Mouse (Mus musculus): ENCODE results near the gene Etv6. TPM values are rescaled to one million over a fixed set of nuclear protein-coding genes. Genes with fewer than 3 reads are reported as not detected.

The Etv6 gene
- total and polyA plus RNA-seq, 2 experiments from 2014 or later: 4.0 to 9.1 TPM

DNA sequence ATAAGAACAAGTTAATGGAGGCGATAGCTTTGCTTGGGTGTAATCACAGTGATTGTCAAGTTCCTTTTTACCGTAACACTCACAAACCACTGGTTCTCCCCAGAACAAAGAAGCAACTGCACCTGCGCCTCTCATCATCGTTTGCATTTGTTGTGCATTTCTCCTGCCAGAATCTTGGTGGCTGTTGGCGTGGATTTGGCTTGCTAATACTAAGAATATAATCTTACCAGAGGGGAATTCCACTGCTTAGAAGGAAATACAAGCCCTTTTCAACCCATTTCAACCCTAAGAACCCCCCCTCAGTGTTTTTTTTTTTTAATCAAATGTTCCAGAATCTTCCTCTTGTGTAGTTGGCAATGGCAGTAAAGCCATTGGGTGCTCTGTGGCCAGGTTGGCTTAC is 87.4 kb downstream of the Etv6 start:
- Histone ChIP-seq H3K36me3 (ENCODE audit: insufficient read depth, low read length) (no peaks in the 10 kb centered on the region), H3K4me1 (ENCODE audit: insufficient read depth, low read length) (peaks cover 3% of the 10 kb centered on the region; the same call in 1 of the 2 replicates), H3K27ac (no peak overlapping the region), H3K9me3 (ENCODE audit: low read length) (no peaks in the 10 kb centered on the region), H3K4me3 (ENCODE audit: low read length) (no peak overlapping the region), H3K27me3 (ENCODE audit: insufficient read depth, low read length) (no peaks in the 10 kb centered on the region), H3K4me2 (ENCODE audit: low read depth, low read length) (no peak overlapping the region), H3K9ac (replicated peaks; ENCODE audit: low read length) (no peak overlapping the region)
- WGBS: 82% methylated on average over 5 of the region's 5 CpGs
- no peak for ATAC-seq
- TF ChIP-seq CTCF (IDR thresholded peaks at IDR 0.05; ENCODE audit: low read depth): no peak
- DNase-seq (ENCODE audit: low spot score): no peak

DNA sequence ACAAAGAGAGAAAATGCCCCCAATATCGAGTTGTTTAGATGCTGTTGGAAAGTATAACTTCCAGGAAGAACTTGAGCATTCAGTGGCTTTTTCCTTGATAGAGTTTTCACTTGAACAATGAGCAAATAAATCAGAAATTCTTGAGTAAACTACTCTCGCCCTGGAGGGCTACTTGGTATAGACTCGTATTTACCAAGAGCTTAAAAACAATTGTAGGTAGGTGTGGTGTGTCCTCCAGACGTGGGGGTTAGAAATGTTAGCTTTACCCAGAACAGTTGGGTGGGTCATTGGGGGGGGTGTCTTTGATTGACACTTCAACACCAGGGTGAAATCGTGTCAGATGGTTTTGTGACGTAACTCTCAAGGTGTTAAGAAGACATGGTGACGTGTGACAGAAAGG is 88.0 kb downstream of the Etv6 start:
- no peak for TF ChIP-seq CTCF (IDR thresholded peaks at IDR 0.05; ENCODE audit: low read depth)
- H3K4me1 ChIP-seq (ENCODE audit: insufficient read depth, low read length): peaks cover 3% of the 10 kb centered on the region; the same call in 1 of the 2 replicates
- H3K27me3 ChIP-seq (ENCODE audit: insufficient read depth, low read length): no peaks in the 10 kb centered on the region
- H3K4me2 ChIP-seq (ENCODE audit: low read depth, low read length): no peak overlapping the region
- no peak for DNase-seq (ENCODE audit: low spot score)
- H3K9me3 ChIP-seq (ENCODE audit: low read length): no peaks in the 10 kb centered on the region
- no peak for ATAC-seq
- no peak overlapping the region for H3K9ac ChIP-seq (replicated peaks; ENCODE audit: low read length)
- no peaks in the 10 kb centered on the region for H3K36me3 ChIP-seq (ENCODE audit: insufficient read depth, low read length)
- 90% methylated on average over 7 of the region's 7 CpGs for WGBS
- no peak overlapping the region for H3K27ac ChIP-seq
- no peak overlapping the region for H3K4me3 ChIP-seq (ENCODE audit: low read length)

DNA sequence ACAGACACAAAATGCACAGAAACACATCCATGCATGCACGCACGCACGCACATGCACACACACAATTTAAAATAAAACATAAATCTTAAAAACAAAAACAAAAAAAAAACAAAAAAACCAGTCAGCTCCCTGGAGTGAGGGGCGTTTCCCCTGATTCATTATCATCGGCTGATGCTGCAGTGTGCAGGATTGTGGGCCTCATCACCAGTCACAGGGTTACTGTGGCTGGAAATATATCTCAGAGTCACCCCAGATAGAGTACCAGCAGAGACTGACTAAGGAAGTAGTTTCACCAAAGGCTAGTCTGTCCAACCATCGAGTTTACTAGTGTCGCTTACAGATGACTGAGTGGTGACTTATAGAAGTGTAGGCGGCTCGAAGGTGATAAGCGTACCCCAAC is 88.8 kb downstream of the Etv6 start:
- Histone ChIP-seq H3K4me3 (ENCODE audit: low read length) (no peak overlapping the region), H3K27ac (no peak overlapping the region), H3K4me2 (ENCODE audit: low read depth, low read length) (no peak overlapping the region), H3K27me3 (ENCODE audit: insufficient read depth, low read length) (no peaks in the 10 kb centered on the region), H3K36me3 (ENCODE audit: insufficient read depth, low read length) (no peaks in the 10 kb centered on the region), H3K9me3 (ENCODE audit: low read length) (no peaks in the 10 kb centered on the region), H3K4me1 (ENCODE audit: insufficient read depth, low read length) (peaks cover 3% of the 10 kb centered on the region; the same call in 1 of the 2 replicates), H3K9ac (replicated peaks; ENCODE audit: low read length) (no peak overlapping the region)
- WGBS: 92% methylated on average over 10 of the region's 10 CpGs
- DNase-seq (ENCODE audit: low spot score): no peak
- no peak for ATAC-seq
- TF ChIP-seq CTCF (IDR thresholded peaks at IDR 0.05; ENCODE audit: low read depth): no peak

DNA sequence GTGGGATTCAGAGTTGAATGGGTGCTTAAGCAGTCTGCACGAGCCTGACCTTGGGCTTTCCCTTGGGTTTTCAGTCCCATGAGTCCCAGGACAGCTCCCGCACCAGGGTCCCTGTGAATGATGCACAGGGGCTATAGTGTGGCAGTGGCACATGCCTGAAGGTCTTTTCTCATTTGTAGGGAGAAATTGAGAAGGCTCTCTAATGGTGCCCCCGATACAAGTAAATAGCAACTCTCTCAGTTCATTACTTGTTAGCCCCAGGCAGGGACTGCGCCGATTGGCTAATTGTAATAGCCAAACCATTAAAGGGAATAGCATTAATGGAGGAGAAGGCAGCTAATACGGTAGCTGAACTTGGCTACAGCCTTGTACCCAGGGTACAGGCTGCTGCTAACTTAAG is 92.5 kb downstream of the Etv6 start:
- no peak overlapping the region for H3K4me2 ChIP-seq (ENCODE audit: low read depth, low read length)
- no peak for TF ChIP-seq CTCF (IDR thresholded peaks at IDR 0.05; ENCODE audit: low read depth)
- WGBS: 72% methylated on average over 6 of the region's 6 CpGs
- peaks cover 3% of the 10 kb centered on the region; the same call in 1 of the 2 replicates for H3K4me1 ChIP-seq (ENCODE audit: insufficient read depth, low read length)
- ATAC-seq: peak; percentile 62
- H3K4me3 ChIP-seq (ENCODE audit: low read length): no peak overlapping the region
- H3K27me3 ChIP-seq (ENCODE audit: insufficient read depth, low read length): no peaks in the 10 kb centered on the region
- H3K36me3 ChIP-seq (ENCODE audit: insufficient read depth, low read length): no peaks in the 10 kb centered on the region
- no peak overlapping the region for H3K9ac ChIP-seq (replicated peaks; ENCODE audit: low read length)
- DNase-seq (ENCODE audit: low spot score): no peak
- no peak overlapping the region; the same call in 1 of the 2 replicates for H3K27ac ChIP-seq
- H3K9me3 ChIP-seq (ENCODE audit: low read length): no peaks in the 10 kb centered on the region

DNA sequence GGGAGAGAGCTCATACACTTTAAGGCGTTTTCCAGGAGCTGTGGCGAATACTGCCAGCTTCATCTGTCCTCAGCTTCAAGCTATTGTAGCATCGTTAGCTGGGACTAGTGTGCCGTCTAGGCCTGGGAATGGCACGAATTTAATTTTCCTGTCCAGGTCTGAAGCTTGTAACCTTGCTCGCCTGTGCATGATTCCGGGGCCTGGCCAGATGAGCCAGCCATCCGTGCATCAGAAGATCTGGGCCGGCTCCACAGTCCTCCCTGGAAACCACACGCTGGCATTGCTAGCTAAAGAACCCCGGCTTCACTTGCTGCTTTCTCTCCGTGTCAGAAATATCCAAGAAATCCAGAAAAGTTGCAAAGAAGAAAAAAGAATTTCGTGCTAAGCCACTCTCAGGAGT is 93.1 kb downstream of the Etv6 start:
- no peak overlapping the region for H3K9ac ChIP-seq (replicated peaks; ENCODE audit: low read length)
- no peak for TF ChIP-seq CTCF (IDR thresholded peaks at IDR 0.05; ENCODE audit: low read depth)
- WGBS: 72% methylated on average over 13 of the region's 13 CpGs
- H3K27me3 ChIP-seq (ENCODE audit: insufficient read depth, low read length): no peaks in the 10 kb centered on the region
- H3K4me2 ChIP-seq (ENCODE audit: low read depth, low read length): no peak overlapping the region
- H3K4me1 ChIP-seq (ENCODE audit: insufficient read depth, low read length): peaks cover 3% of the 10 kb centered on the region; the same call in 1 of the 2 replicates
- DNase-seq (ENCODE audit: low spot score) (no peak), ATAC-seq (no peak)
- H3K36me3 ChIP-seq (ENCODE audit: insufficient read depth, low read length): no peaks in the 10 kb centered on the region
- H3K27ac ChIP-seq: no peak overlapping the region; the same call in 1 of the 2 replicates
- no peaks in the 10 kb centered on the region for H3K9me3 ChIP-seq (ENCODE audit: low read length)
- H3K4me3 ChIP-seq (ENCODE audit: low read length): no peak overlapping the region

DNA sequence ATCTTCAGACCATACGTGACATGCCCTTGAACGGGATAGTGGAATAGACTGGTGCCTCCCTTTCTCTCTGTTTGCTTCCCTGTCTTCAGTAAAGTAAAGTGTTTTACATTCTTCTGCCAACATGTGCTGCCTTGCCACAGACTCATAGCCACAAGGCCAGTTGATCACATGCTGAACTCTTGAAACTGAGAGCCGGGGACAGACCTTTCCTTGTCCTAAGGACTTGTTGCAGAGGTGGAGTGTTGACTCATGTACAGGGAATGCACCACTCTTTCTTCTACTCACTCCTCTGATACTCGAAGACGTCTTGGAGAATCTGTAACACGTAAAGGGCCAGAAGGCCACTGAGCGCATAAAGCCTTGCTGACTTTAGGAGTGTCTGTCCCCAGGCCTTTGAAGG is 94.3 kb downstream of the Etv6 start:
- ATAC-seq: no peak
- Histone ChIP-seq H3K9me3 (ENCODE audit: low read length) (no peaks in the 10 kb centered on the region), H3K4me2 (ENCODE audit: low read depth, low read length) (no peak overlapping the region), H3K4me3 (ENCODE audit: low read length) (no peak overlapping the region), H3K4me1 (ENCODE audit: insufficient read depth, low read length) (peaks cover 3% of the 10 kb centered on the region; the same call in 1 of the 2 replicates), H3K27me3 (ENCODE audit: insufficient read depth, low read length) (no peaks in the 10 kb centered on the region), H3K36me3 (ENCODE audit: insufficient read depth, low read length) (no peaks in the 10 kb centered on the region), H3K9ac (replicated peaks; ENCODE audit: low read length) (no peak overlapping the region), H3K27ac (no peak overlapping the region)
- DNase-seq (ENCODE audit: low spot score): no peak
- WGBS: 93% methylated on average over 7 of the region's 7 CpGs
- TF ChIP-seq CTCF (IDR thresholded peaks at IDR 0.05; ENCODE audit: low read depth): no peak

DNA sequence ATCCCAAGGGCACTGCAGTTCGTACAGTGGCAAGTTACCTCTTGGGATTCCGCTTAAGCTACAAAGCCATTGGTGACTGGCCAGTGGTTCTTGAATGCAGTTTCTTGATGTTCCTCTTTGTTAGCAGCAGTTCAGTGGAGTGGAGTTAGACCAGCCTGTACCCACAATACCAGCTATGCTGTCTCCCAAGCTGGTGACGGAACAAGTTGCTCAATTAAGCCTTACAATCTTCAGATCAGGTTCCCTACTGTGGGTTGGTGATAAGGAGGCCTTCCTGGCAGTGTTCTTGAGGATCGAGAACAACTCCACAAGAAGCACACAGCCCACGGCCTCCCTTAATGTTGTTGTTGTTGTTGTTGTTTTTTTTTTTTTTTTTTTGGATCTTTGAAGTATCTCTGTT is 95.3 kb downstream of the Etv6 start:
- Histone ChIP-seq H3K4me3 (ENCODE audit: low read length) (no peak overlapping the region), H3K27me3 (ENCODE audit: insufficient read depth, low read length) (no peaks in the 10 kb centered on the region), H3K27ac (no peak overlapping the region), H3K36me3 (ENCODE audit: insufficient read depth, low read length) (no peaks in the 10 kb centered on the region), H3K4me1 (ENCODE audit: insufficient read depth, low read length) (peaks cover 3% of the 10 kb centered on the region; the same call in 1 of the 2 replicates), H3K4me2 (ENCODE audit: low read depth, low read length) (no peak overlapping the region), H3K9ac (replicated peaks; ENCODE audit: low read length) (no peak overlapping the region), H3K9me3 (ENCODE audit: low read length) (no peaks in the 10 kb centered on the region)
- ATAC-seq: no peak
- TF ChIP-seq CTCF (IDR thresholded peaks at IDR 0.05; ENCODE audit: low read depth): no peak
- no peak for DNase-seq (ENCODE audit: low spot score)
- 91% methylated on average over 5 of the region's 5 CpGs for WGBS
